Mouse (Mus musculus): ENCODE measurements around the gene Trim63.

The Trim63 gene

DNA sequence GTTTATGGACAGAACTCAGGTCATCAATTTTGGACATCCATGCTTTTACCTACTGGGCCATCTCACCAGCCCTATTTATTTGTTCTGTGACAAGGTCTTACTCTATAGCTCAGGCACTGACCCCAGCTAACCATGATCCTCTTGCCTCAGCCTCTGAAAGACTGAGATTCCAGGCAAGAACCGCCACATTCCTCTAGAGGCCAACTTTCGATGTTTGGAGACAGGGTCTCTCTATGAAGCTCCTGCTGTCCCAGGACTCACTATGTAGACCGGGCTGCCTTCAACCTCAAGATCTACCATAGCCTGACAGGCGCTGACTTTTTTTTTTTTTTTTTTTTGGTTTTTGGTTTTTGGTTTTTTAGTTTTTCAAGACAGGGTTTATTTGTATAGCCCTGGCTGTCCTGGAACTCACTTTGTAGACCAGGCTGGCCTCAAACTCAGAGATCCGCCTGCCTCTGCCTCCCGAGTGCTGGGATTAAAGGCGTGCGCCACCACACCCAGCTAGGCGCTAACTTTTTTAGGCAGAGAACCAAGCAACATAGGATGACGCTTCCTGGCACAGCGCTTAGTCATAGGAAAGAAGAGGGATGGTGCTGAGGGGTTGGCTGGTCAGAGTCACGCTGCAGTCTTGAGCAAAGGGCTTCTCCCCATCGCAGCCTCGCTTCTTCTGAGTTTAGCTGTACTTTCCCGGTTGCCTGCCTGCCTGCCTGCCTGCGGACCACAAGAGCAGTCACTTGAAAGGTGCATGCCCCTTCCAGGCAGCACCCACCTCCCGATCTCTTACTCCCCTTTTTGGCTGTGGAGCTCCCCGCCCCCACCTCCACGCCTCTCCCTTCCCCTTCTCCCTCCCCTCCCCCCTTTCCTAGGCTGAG, 16.1 kb upstream of the Trim63 start:
- DNase-seq (ENCODE audit: extremely low read depth, insufficient read length, low spot score), result no peak

- DNase-seq (ENCODE audit: extremely low read depth, insufficient read length, low spot score), result no peak
Observed at GRCm38 (mm10) chr4:134299498-134299810, 15.5 kb upstream of the Trim63 start.

GRCm38 (mm10) chr4:134300316-134300715, 14.6 kb upstream of the Trim63 start:
- DNase-seq (ENCODE audit: extremely low read depth, insufficient read length, low spot score), result no peak

DNA sequence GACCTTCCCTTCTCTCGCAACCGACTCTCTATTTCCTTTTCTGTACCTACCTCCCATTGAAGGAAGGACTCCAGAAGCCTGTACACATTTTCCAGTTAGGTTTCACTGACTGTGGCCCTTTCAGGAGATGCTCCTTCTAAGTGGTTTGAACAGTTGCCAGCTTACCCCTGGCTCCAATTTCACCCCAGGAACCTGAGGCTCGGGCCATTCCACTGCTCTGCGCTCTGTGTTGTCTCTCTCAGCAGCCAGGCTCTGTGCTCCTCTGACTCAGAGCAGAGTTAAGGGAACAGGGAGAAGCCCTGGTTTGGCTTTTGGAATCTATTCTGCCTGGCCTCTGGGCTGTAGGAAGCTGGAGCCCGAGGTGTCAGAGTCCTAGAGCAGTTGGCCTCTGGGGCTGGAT, 12.8 kb upstream of the Trim63 start:
- DNase-seq (ENCODE audit: extremely low read depth, insufficient read length, low spot score), result no peak

DNA sequence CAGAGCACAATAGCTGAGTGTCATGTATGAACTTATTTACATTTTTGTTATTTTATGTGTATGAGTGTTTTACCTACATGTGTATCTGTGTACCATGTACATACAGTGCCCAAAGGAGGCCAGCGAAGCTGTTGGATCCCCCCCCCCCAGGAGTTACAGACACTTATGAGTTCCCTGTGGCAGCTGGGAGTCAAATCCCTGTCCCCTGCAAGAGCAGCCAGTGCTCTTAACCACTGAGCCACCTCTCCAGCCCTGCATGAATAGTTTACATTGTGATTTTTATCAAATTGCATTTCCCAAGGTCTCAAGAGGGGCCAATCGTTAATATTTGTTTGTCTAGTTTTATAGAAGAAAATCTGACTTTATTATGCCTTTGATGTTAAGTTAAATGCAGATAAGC, 8.0 kb upstream of the Trim63 start:
- no peak for DNase-seq (ENCODE audit: extremely low read depth, insufficient read length, low spot score)

DNA sequence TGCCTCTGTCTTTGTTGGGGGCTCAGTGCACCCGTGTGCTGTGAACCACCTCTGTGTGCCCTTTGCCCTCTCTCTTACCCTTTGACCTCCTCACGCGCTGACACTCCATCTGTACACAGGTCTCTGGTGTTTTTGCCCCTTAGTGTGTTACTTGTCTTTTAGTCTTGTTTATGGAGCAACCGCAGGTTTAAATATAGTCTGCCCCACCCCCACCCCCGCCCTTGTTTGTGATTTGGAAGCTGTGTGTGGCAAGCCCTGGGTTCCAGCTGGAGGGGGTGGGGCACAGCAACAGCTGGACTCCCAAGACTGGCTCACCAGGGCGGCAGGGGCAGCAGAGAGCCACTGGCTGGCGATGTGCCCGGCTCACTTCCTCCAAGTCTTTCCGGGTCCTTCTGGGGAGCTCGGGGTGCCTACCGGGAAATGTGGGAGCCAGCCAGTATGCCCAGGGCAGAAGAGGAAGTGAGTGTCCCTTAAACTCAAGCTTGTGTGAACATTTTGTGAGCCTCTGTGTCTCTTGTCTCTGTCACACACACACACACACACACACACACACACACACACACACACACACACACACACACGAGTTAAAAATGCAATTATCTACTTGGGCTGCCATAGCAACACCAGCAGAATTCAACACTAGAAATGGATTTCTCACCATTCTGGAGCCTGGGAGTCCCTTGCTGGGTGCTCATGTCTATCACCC, 7.4 kb upstream of the Trim63 start:
- peak; percentile 53 for DNase-seq (ENCODE audit: extremely low read depth, insufficient read length, low spot score)

DNA sequence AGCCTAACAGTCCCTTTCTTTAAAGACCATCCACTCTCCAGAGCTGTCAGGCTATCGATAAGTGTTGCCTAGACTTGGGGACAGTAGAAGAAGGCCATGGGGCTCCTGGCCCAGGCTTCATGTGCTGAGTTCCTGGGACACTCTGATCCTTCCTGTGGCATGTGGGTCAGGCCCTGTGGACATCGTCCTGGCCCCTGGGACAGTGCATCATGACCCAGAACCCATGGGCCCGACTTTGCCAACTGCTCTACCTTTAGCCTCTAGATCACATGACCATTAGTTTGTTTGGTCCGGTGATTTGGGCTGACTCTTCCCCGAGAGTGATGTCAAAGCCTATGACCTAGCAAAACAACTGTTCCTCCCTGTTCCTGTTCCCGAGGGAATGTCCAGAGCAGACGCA, 4.8 kb upstream of the Trim63 start:
- no peak for DNase-seq (ENCODE audit: extremely low read depth, insufficient read length, low spot score)

DNA sequence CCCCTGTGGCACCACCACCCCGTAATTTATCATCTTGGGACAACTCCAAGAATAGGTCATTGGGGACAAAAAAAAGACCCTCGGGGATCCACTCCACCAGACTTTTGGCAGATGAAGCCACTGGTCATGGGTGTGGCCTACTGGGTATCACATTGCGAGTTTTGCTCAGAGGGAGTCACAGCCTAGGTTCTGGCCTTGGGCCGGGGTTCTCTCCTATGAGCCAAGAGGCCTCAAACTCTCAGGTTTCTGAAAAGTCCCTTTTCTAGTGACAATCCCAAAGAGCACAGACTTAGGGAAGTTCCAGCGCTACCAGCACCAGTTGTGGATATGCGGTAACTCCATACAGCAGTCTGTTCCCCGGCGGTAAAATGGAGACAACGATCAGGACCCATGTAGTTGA, 4.3 kb upstream of the Trim63 start:
- no peak for DNase-seq (ENCODE audit: extremely low read depth, insufficient read length, low spot score)

- no peak for DNase-seq (ENCODE audit: extremely low read depth, insufficient read length, low spot score)
Observed at GRCm38 (mm10) chr4:134311784-134312183, 3.1 kb upstream of the Trim63 start.

DNA sequence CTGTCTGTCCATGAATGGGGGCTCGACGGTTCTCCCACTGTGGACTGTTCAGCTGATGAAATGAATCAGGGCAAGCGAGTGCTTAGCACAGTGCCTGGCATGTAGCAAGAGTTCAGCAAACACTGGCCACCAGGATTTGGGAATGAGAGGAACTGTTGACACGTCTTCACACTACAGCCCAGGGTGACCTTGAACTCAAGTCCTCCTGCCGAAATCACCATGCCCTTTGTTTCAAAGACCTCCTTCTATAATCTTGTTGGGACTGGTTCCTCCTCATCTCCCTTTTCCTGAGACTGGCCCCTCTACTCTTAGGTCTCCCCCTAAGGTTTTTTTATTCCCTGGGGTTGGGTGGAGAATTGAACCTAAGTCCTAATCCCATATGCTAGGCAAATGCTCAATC, 2.6 kb upstream of the Trim63 start:
- no peak for DNase-seq (ENCODE audit: extremely low read depth, insufficient read length, low spot score)

- DNase-seq (ENCODE audit: extremely low read depth, insufficient read length, low spot score), result no peak
Observed at GRCm38 (mm10) chr4:134312901-134313300, 2.0 kb upstream of the Trim63 start.

DNA sequence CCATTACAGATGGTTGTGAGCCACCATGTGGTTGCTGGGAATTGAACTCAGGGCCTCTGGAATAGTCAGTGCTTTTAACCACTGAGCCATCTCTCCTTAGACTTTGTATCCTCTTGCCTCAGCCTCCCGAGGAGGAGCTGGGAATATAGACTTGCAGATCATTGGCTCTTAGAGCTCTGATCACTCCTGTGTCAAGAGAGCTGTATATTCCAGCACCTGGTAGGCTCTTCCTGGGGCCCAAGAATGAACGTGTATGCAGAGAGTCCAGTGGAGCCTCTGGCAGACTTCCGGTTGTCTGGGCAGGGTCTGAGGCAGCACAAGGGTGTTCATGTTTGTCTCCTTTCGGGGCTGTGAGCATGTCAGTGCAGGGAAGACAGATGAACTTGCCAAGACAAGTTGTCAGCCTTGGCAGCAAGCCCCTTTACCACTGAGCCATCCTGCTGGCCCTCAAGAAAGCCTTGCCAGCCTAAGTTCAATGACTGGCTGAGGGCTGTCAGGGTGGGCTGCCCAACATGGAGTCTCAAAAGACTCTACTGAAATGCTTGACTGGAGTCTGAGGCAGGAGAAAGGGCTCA, 752 bp upstream of the Trim63 start:
- DNase-seq (ENCODE audit: extremely low read depth, insufficient read length, low spot score), result no peak

GRCm38 (mm10) chr4:134315470-134315869, 550 bp downstream of the Trim63 start:
- DNase-seq (ENCODE audit: extremely low read depth, insufficient read length, low spot score), result no peak

GRCm38 (mm10) chr4:134316390-134316789, 1.5 kb downstream of the Trim63 start:
- no peak for DNase-seq (ENCODE audit: extremely low read depth, insufficient read length, low spot score)

- no peak for DNase-seq (ENCODE audit: extremely low read depth, insufficient read length, low spot score)
Observed at GRCm38 (mm10) chr4:134319074-134319473, 4.2 kb downstream of the Trim63 start.

- DNase-seq (ENCODE audit: extremely low read depth, insufficient read length, low spot score), result no peak
Observed at GRCm38 (mm10) chr4:134319674-134320073, 4.8 kb downstream of the Trim63 start.

- no peak for DNase-seq (ENCODE audit: extremely low read depth, insufficient read length, low spot score)
Observed at GRCm38 (mm10) chr4:134321524-134321923, 6.6 kb downstream of the Trim63 start.

GRCm38 (mm10) chr4:134324655-134325054, 9.7 kb downstream of the Trim63 start:
- DNase-seq (ENCODE audit: extremely low read depth, insufficient read length, low spot score), result no peak

DNA sequence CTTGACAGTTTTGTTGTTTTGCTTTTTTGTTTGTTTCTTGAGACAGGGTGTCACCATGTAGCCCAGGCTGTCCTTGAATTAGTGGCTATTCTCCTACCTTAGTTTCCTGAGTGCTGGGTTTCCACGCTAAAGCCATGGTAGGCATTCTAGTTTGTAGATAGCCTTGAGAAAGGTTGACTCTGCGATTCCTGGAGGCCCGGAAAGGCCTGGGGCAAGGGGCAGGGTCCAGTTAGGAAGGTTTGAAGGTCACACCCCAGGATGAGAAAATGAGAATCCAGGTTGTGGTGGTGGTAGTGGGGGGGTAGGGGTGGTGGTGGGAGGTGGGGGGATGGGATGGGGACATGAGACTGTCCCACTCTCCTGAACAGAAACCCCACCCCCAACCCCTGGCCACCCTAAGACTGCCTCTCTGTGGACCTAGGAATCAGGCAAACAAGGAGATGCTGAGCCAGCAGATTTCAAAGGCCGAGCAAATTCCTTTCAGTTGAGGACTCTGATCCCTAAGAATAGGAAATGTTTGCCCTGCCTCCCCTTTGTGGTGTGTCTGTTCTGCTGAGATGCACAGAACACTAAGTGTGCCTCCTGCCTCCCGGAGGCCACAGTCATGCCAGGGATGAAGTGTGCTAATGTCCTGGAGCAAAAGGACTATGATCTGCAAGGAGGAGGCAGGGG, 12.1 kb downstream of the Trim63 start:
- DNase-seq (ENCODE audit: extremely low read depth, insufficient read length, low spot score), result no peak

DNA sequence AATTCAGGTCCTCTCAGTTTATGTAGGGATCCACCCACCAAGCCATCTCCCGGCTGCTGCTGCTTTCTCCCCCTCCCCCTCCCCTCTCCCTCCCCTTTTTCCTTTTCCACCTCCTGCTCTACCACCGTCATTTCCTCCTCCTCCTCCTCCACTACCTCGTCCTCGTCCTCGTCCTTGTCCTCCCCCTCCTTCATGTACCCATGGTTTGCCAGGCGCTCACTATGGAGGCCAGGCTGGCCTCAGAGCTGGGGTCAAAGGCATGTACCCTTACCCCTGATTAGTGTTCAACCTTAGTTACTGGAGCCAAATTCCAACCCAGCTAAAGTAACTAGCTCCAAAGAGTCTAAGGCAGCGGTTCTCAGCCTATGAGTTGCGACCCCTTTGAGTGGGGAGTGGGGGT, 13.2 kb downstream of the Trim63 start:
- no peak for DNase-seq (ENCODE audit: extremely low read depth, insufficient read length, low spot score)

GRCm38 (mm10) chr4:134328832-134329231, 13.9 kb downstream of the Trim63 start:
- DNase-seq (ENCODE audit: extremely low read depth, insufficient read length, low spot score), result no peak

Measured in 3134 (cell line).